ENCODE assay signal across 8 mouse cellular contexts in the genomic region with DNA sequence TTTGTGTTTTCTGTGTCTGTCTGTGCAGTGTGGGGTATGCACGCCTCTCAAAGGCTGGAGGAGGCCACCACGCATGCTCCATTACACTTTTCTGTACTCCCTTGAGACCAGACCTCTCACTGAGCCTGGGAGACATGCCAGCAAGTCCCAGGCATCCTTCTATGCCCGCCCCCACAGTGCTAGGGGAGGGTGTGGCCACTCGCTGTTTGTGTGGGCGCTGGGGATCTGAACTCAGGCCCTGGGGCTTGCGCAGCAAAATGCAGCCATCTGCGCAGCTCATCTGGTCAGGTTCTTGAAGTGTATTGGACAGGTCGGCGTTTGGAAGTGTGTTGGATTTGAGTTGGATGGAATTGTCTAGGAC. TPM values are rescaled to one million over a fixed set of nuclear protein-coding genes. Genes with fewer than 3 reads are reported as not detected.
DNase-seq lines count a peak whose midpoint lies in the region; ATAC-seq and TF ChIP-seq lines count a peak whose summit lies in the region.

No protein-coding gene starts in this region.

- H3K36me3 ChIP-seq in forebrain, embryonic 10.5 days (replicated peaks) = peaks cover 13% of the 10 kb centered on the region
- H3K36me3 ChIP-seq in forebrain, embryonic 11.5 days (ENCODE audit: control insufficient read depth, insufficient read depth, low read length) = no peaks in the 10 kb centered on the region
- H3K36me3 ChIP-seq in MEL (ENCODE audit: control insufficient read depth in 1 of 2, insufficient read depth in 2 of 2, low read length in 2 of 2) = peaks cover 0 to 55% of the 10 kb centered on the region in 2 experiments; a peak in 2 of 4 replicates
- H3K36me3 ChIP-seq in forebrain, embryonic 13.5 days (ENCODE audit: poor library complexity, severe bottlenecking) = 0 out of 2 replicates have a peak, but pooled peaks cover 3% of the 10 kb centered on the region
- H3K36me3 ChIP-seq in hindbrain, embryonic 13.5 days = no peaks in the 10 kb centered on the region

- H3K79me2 ChIP-seq in MEL (ENCODE audit: control insufficient read depth, insufficient read depth, low read length, poor library complexity) = peaks cover 63% of the 10 kb centered on the region

- 92% methylated on average over 9 of the region's 9 CpGs for WGBS in forebrain, embryonic 10.5 days
- 94% methylated on average over 9 of the region's 9 CpGs for WGBS in forebrain, embryonic 11.5 days
- WGBS in forebrain, embryonic 13.5 days = 86% methylated on average over 9 of the region's 9 CpGs
- WGBS in hindbrain, embryonic 13.5 days = 81% methylated on average over 9 of the region's 9 CpGs

- no peak overlapping the region for H3K27ac ChIP-seq in forebrain, embryonic 10.5 days
- H3K27ac ChIP-seq in forebrain, embryonic 11.5 days (ENCODE audit: low read depth, low read length) = no peak overlapping the region
- no peak overlapping the region for H3K27ac ChIP-seq in MEL (ENCODE audit: control insufficient read depth, low read depth, low read length)
- H3K27ac ChIP-seq in forebrain, embryonic 13.5 days = no peak overlapping the region; the same call in 1 of the 2 replicates
- peak overlapping the region; percentile 18; the same call in 1 of the 2 replicates for H3K27ac ChIP-seq in hindbrain, embryonic 13.5 days
- H3K27ac ChIP-seq in left cerebral cortex, adult 2 months = peak overlapping the region; percentile 80

- no peak for TF ChIP-seq RAD21 in MEL (IDR thresholded peaks at IDR 0.05; ENCODE audit: low read depth, low read length)

- peaks cover 77% of the 10 kb centered on the region for H3K4me1 ChIP-seq in forebrain, embryonic 10.5 days
- peaks cover 13% of the 10 kb centered on the region for H3K4me1 ChIP-seq in forebrain, embryonic 11.5 days (replicated peaks; ENCODE audit: control insufficient read depth, insufficient read depth, low read length)
- peaks cover 14 to 65% of the 10 kb centered on the region in 2 experiments for H3K4me1 ChIP-seq in MEL (ENCODE audit: control insufficient read depth in 1 of 2, insufficient read depth in 2 of 2, low read length in 2 of 2)
- H3K4me1 ChIP-seq in forebrain, embryonic 13.5 days = peaks cover 68% of the 10 kb centered on the region
- peaks cover 69% of the 10 kb centered on the region for H3K4me1 ChIP-seq in hindbrain, embryonic 13.5 days (replicated peaks)

- no peak overlapping the region for H3K4me2 ChIP-seq in forebrain, embryonic 11.5 days (ENCODE audit: low read depth, low read length, severe bottlenecking)
- peak overlapping the region; percentile 38 for H3K4me2 ChIP-seq in forebrain, embryonic 13.5 days
- peak overlapping the region; percentile 79 for H3K4me2 ChIP-seq in hindbrain, embryonic 13.5 days

- no peak overlapping the region for H3K9ac ChIP-seq in forebrain, embryonic 11.5 days (ENCODE audit: low read length)
- H3K9ac ChIP-seq in MEL (ENCODE audit: control insufficient read depth, low read depth, low read length, poor library complexity, severe bottlenecking) = 0 out of 2 replicates have a peak overlapping the region, but pooled peaks have one; percentile 12
- 0 out of 2 replicates have a peak overlapping the region, but pooled peaks have one; percentile 30 for H3K9ac ChIP-seq in forebrain, embryonic 13.5 days
- peak overlapping the region; percentile 35; the same call in 1 of the 2 replicates for H3K9ac ChIP-seq in hindbrain, embryonic 13.5 days

- no peak for DNase-seq in forebrain, embryonic 10.5 days (ENCODE audit: extremely low spot score, low spot score)
- no peak for DNase-seq in forebrain, embryonic 11.5 days (ENCODE audit: low spot score)
- peak; percentile 85 for DNase-seq in MEL (ENCODE audit: low read depth, low spot score)
- DNase-seq in left cerebral cortex, adult 2 months (ENCODE audit: extremely low spot score in 1 of 2, low spot score in 2 of 2) = peak; percentile 75 to 79
- peak; percentile 29 for DNase-seq in naive thymus-derived CD4-positive, alpha-beta T cell, adult 2 months (ENCODE audit: low read depth)
- no peak for DNase-seq in retina, embryonic 14.5 days (ENCODE audit: low spot score)

- no peak for TF ChIP-seq POLR2A in MEL (IDR thresholded peaks at IDR 0.05; ENCODE audit: control insufficient read depth in 1 of 2, insufficient read depth in 1 of 2, low read depth in 1 of 2, low read length in 2 of 2, poor library complexity in 1 of 2)

- ATAC-seq in forebrain, embryonic 11.5 days (replicated peaks; ENCODE audit: low FRiP score) = no peak
- ATAC-seq in forebrain, embryonic 13.5 days = no peak
- ATAC-seq in hindbrain, embryonic 13.5 days (ENCODE audit: low FRiP score) = no peak

- H3K9me3 ChIP-seq in forebrain, embryonic 10.5 days = no peaks in the 10 kb centered on the region
- no peaks in the 10 kb centered on the region for H3K9me3 ChIP-seq in forebrain, embryonic 11.5 days (ENCODE audit: control insufficient read depth, low read length)
- H3K9me3 ChIP-seq in MEL (replicated peaks; ENCODE audit: insufficient read depth, low read length) = no peaks in the 10 kb centered on the region
- H3K9me3 ChIP-seq in forebrain, embryonic 13.5 days (replicated peaks) = no peaks in the 10 kb centered on the region
- H3K9me3 ChIP-seq in hindbrain, embryonic 13.5 days = no peaks in the 10 kb centered on the region

- no peak for TF ChIP-seq CTCF in MEL (IDR thresholded peaks at IDR 0.05 in 2 of 3, conservative IDR thresholded peaks at IDR 0.05 in 1 of 3; ENCODE audit: control insufficient read depth in 1 of 3, insufficient read depth in 1 of 3, low read depth in 2 of 3, low read length in 3 of 3, poor library complexity in 1 of 3, severe bottlenecking in 1 of 3)
- TF ChIP-seq CTCF in left cerebral cortex, adult 2 months (IDR thresholded peaks at IDR 0.05) = no peak

- intact Hi-C loops in left cerebral cortex, adult 2 months (cut with DNase I) = no loop called here

- H3K4me3 ChIP-seq in forebrain, embryonic 10.5 days = peak overlapping the region; percentile 4; the same call in 1 of the 2 replicates
- H3K4me3 ChIP-seq in forebrain, embryonic 11.5 days (ENCODE audit: low read depth, low read length) = no peak overlapping the region
- H3K4me3 ChIP-seq in MEL (ENCODE audit: control insufficient read depth in 1 of 2, insufficient read depth in 1 of 2, low read depth in 2 of 2, low read length in 2 of 2) = no peak overlapping the region
- H3K4me3 ChIP-seq in forebrain, embryonic 13.5 days = no peak overlapping the region; the same call in 1 of the 2 replicates
- peak overlapping the region; percentile 14 for H3K4me3 ChIP-seq in hindbrain, embryonic 13.5 days
- H3K4me3 ChIP-seq in left cerebral cortex, adult 2 months = peak overlapping the region; percentile 66

- H3K27me3 ChIP-seq in forebrain, embryonic 10.5 days (ENCODE audit: poor library complexity, severe bottlenecking) = no peaks in the 10 kb centered on the region
- H3K27me3 ChIP-seq in forebrain, embryonic 11.5 days (ENCODE audit: control insufficient read depth, insufficient read depth, low read length) = no peaks in the 10 kb centered on the region
- H3K27me3 ChIP-seq in MEL (ENCODE audit: control insufficient read depth in 1 of 2, insufficient read depth in 2 of 2, low read length in 2 of 2) = no peaks in the 10 kb centered on the region
- no peaks in the 10 kb centered on the region for H3K27me3 ChIP-seq in forebrain, embryonic 13.5 days
- no peaks in the 10 kb centered on the region for H3K27me3 ChIP-seq in hindbrain, embryonic 13.5 days

- TF ChIP-seq EP300 in MEL (IDR thresholded peaks at IDR 0.05; ENCODE audit: low read depth in 1 of 2, low read length in 2 of 2) = no peak; a peak in 1 of 4 replicates

TF ChIP-seq in MEL, 35 proteins besides CTCF, POLR2A, EP300 and RAD21:
- TF ChIP-seq NRF1 (IDR thresholded peaks at IDR 0.05; ENCODE audit: insufficient read depth, low read depth, low read length, poor library complexity, severe bottlenecking) (peak; percentile 64), SIN3A (IDR thresholded peaks at IDR 0.05; ENCODE audit: low read length) (peak; percentile 26; the same call in 1 of the 2 replicates), E2F4 (IDR thresholded peaks at IDR 0.05; ENCODE audit: borderline replicate concordance, low read depth, low read length) (no peak), ZMIZ1 (IDR thresholded peaks at IDR 0.05; ENCODE audit: low read depth, low read length) (no peak), HCFC1 (IDR thresholded peaks at IDR 0.05; ENCODE audit: low read depth, low read length) (0 out of 2 replicates have a peak, but pooled peaks have one; percentile 29), TCF12 (IDR thresholded peaks at IDR 0.05; ENCODE audit: low read depth, low read length) (no peak), UBTF (IDR thresholded peaks at IDR 0.05; ENCODE audit: borderline replicate concordance, insufficient read depth, low read depth, low read length) (no peak), MYB (IDR thresholded peaks at IDR 0.05; ENCODE audit: low read depth, low read length) (no peak), GABPA (IDR thresholded peaks at IDR 0.05; ENCODE audit: low read depth, low read length) (no peak)

RNA-seq across cellular contexts. Expression of a gene that starts 2.5 kb away (rescaled TPM):
- 51.8 and 68.7 TPM in 2 replicates for polyA plus RNA-seq in forebrain, embryonic 10.5 days (2016; fragmentation: Nextera tagmentation; extraction: Ambion mirVana)
- 63.6 and 74.2 TPM in 2 replicates for polyA plus RNA-seq in forebrain, embryonic 11.5 days (2014; fragmentation: Nextera tagmentation; extraction: Ambion mirVana)
- 102 and 106 TPM in 2 replicates for total RNA-seq in MEL (2012; rRNA removed)
- polyA plus RNA-seq in MEL (2012; ENCODE audit: insufficient read depth in 1 of 2, insufficient read length in 2 of 2, low read depth in 1 of 2, low replicate concordance in 2 of 2, missing spikeins in 1 of 2) = 100 to 1,000 TPM in 1 of 2 experiments, 10 to 100 TPM in 1; 56.8 to 153 TPM
- polyA plus RNA-seq in forebrain, embryonic 13.5 days (2015; fragmentation: Nextera tagmentation; extraction: Ambion mirVana) = 92.2 and 131 TPM in 2 replicates
- 152 and 153 TPM in 2 replicates for polyA plus RNA-seq in hindbrain, embryonic 13.5 days (2015; fragmentation: Nextera tagmentation; extraction: Ambion mirVana)
- total RNA-seq in left cerebral cortex, adult 2 months (2021) = 1,000 to 10,000 TPM; 1,511 to 1,570 TPM

Comparison
In these comparisons a context has a peak if more than half of its experiments do, and no peak if none do; other contexts are left out.
1. H3K4me3 ChIP-seq: peak in forebrain, embryonic 10.5 days (single experiment), hindbrain, embryonic 13.5 days (single experiment) and left cerebral cortex, adult 2 months (single experiment); none in forebrain, embryonic 11.5 days (single experiment), MEL (0 of 2) and forebrain, embryonic 13.5 days (single experiment).
2. DNase-seq: peak in MEL (single experiment), left cerebral cortex, adult 2 months (2 of 2) and naive thymus-derived CD4-positive, alpha-beta T cell, adult 2 months (single experiment); none in forebrain, embryonic 10.5 days (single experiment), forebrain, embryonic 11.5 days (single experiment) and retina, embryonic 14.5 days (single experiment).
3. H3K27ac ChIP-seq: peak in hindbrain, embryonic 13.5 days (single experiment) and left cerebral cortex, adult 2 months (single experiment); none in forebrain, embryonic 10.5 days (single experiment), forebrain, embryonic 11.5 days (single experiment), MEL (single experiment) and forebrain, embryonic 13.5 days (single experiment).